Mouse (Mus musculus) limb, embryonic 12.5 days (tissue): ENCODE results near the gene Il1rap. TPM values are rescaled to one million over a fixed set of nuclear protein-coding genes. Genes with fewer than 3 reads are reported as not detected.

Source experiments
- ATAC-seq: fragments of 200-750 bp; cut with Nextera tagmentation; 2 replicates; pipeline ENCODE4 v1.8.0; 2017; ENCODE audit warnings: low read depth, moderate TSS enrichment; ENCODE audit not compliant: insufficient number of reproducible peaks, insufficient read depth, low FRiP score, low TSS enrichment
- H3K27ac ChIP-seq: fragments of 300-500 bp; sonication (generic); 2 replicates; pipeline ENCODE4 v1.5.1; 2016; ENCODE audit warnings: mild to moderate bottlenecking, moderate library complexity
- H3K27me3 ChIP-seq: fragments of 300-500 bp; sonication (generic); 2 replicates; pipeline ENCODE4 v1.6.1; 2016; ENCODE audit warnings: mild to moderate bottlenecking, moderate library complexity
- H3K36me3 ChIP-seq: fragments of 300-500 bp; sonication (generic); 2 replicates; pipeline ENCODE4 v1.6.1; 2016; ENCODE audit warnings: mild to moderate bottlenecking, moderate library complexity
- H3K4me1 ChIP-seq: fragments of 300-500 bp; sonication (generic); replicated peaks from 2 replicates; pipeline ENCODE4 v1.6.1; 2016
- H3K4me2 ChIP-seq: fragments of 300-500 bp; sonication (generic); 2 replicates; pipeline ENCODE4 v1.6.1; 2016; ENCODE audit warnings: mild to moderate bottlenecking, moderate library complexity
- H3K4me3 ChIP-seq: fragments of 300-500 bp; sonication (generic); replicated peaks from 2 replicates; pipeline ENCODE4 v1.5.1; 2016; ENCODE audit warnings: mild to moderate bottlenecking
- H3K9ac ChIP-seq: fragments of 300-500 bp; sonication (generic); replicated peaks from 2 replicates; pipeline ENCODE4 v1.6.1; 2016; ENCODE audit warnings: mild to moderate bottlenecking, moderate library complexity
- H3K9me3 ChIP-seq: fragments of 300-500 bp; sonication (generic); 2 replicates; pipeline ENCODE4 v1.6.1; 2016; ENCODE audit warnings: mild to moderate bottlenecking, moderate library complexity
- WGBS: fragments of 180-500 bp; shearing (Covaris S2); methylation state at CpG from one replicate; pipeline ENCODE4 v1.1.7; 2016; 5-methylcytosine and 5-hydroxymethylcytosine counted together
- polyA plus RNA-seq: library from polyadenylated mRNA; unstranded; fragments of >200 nt; fragmentation: Nextera tagmentation; extraction: Ambion mirVana; gene quantifications from 2 replicates; pipeline ENCODE4 v1.2.1, GENCODE M21; 2016

The Il1rap gene
- polyA plus RNA-seq, 1 experiment from 2014 or later = 7.6 TPM

GRCm38 (mm10) chr16:26689771-26690170, 108.3 kb downstream of the Il1rap start:
- Histone ChIP-seq H3K4me1 (no peaks in the 10 kb centered on the region), H3K9me3 (no peaks in the 10 kb centered on the region), H3K27me3 (no peaks in the 10 kb centered on the region), H3K9ac (no peak overlapping the region), H3K4me3 (no peak overlapping the region), H3K36me3 (no peaks in the 10 kb centered on the region), H3K27ac (no peak overlapping the region), H3K4me2 (no peak overlapping the region)
- no peak for ATAC-seq
- 83% methylated on average over 2 of the region's 2 CpGs for WGBS

- no peak for ATAC-seq
- no peaks in the 10 kb centered on the region for H3K27me3 ChIP-seq
- H3K9me3 ChIP-seq = no peaks in the 10 kb centered on the region
- no peak overlapping the region for H3K27ac ChIP-seq
- H3K9ac ChIP-seq = no peak overlapping the region
- 77% methylated on average over 11 of the region's 11 CpGs for WGBS
- H3K4me1 ChIP-seq = no peaks in the 10 kb centered on the region
- H3K4me2 ChIP-seq = no peak overlapping the region
- no peaks in the 10 kb centered on the region for H3K36me3 ChIP-seq
- H3K4me3 ChIP-seq = no peak overlapping the region
Measured at GRCm38 (mm10) chr16:26691294-26691693, 109.8 kb downstream of the Il1rap start.

GRCm38 (mm10) chr16:26698076-26698475, 116.6 kb downstream of the Il1rap start:
- Histone ChIP-seq H3K4me2 (no peak overlapping the region), H3K36me3 (no peaks in the 10 kb centered on the region), H3K9me3 (no peaks in the 10 kb centered on the region), H3K27ac (no peak overlapping the region), H3K27me3 (no peaks in the 10 kb centered on the region), H3K4me1 (no peaks in the 10 kb centered on the region), H3K4me3 (no peak overlapping the region), H3K9ac (no peak overlapping the region)
- 95% methylated on average over 4 of the region's 4 CpGs for WGBS
- no peak for ATAC-seq

- Histone ChIP-seq H3K4me3 (no peak overlapping the region), H3K27ac (no peak overlapping the region), H3K4me1 (no peaks in the 10 kb centered on the region), H3K9me3 (no peaks in the 10 kb centered on the region), H3K27me3 (no peaks in the 10 kb centered on the region), H3K36me3 (no peaks in the 10 kb centered on the region), H3K9ac (no peak overlapping the region), H3K4me2 (no peak overlapping the region)
- WGBS = 83% methylated on average over 8 of the region's 8 CpGs
- ATAC-seq = no peak
Measured at GRCm38 (mm10) chr16:26700440-26701103, 119.1 kb downstream of the Il1rap start.

- H3K27me3 ChIP-seq = no peaks in the 10 kb centered on the region
- WGBS = 76% methylated on average over 6 of the region's 6 CpGs
- no peak overlapping the region for H3K4me3 ChIP-seq
- H3K9me3 ChIP-seq = no peaks in the 10 kb centered on the region
- no peak for ATAC-seq
- no peak overlapping the region for H3K9ac ChIP-seq
- H3K36me3 ChIP-seq = no peaks in the 10 kb centered on the region
- H3K4me1 ChIP-seq = no peaks in the 10 kb centered on the region
- H3K4me2 ChIP-seq = no peak overlapping the region
- H3K27ac ChIP-seq = no peak overlapping the region
Measured at GRCm38 (mm10) chr16:26705658-26706371, 124.3 kb downstream of the Il1rap start.

GRCm38 (mm10) chr16:26706503-26706902, 125.0 kb downstream of the Il1rap start:
- Histone ChIP-seq H3K27ac (no peak overlapping the region), H3K9me3 (no peaks in the 10 kb centered on the region), H3K27me3 (no peaks in the 10 kb centered on the region), H3K4me1 (no peaks in the 10 kb centered on the region), H3K9ac (no peak overlapping the region), H3K4me2 (no peak overlapping the region), H3K4me3 (no peak overlapping the region), H3K36me3 (no peaks in the 10 kb centered on the region)
- WGBS = 66% methylated on average over 2 of the region's 2 CpGs
- no peak for ATAC-seq

- ATAC-seq = no peak
- Histone ChIP-seq H3K4me3 (no peak overlapping the region), H3K9ac (no peak overlapping the region), H3K27me3 (no peaks in the 10 kb centered on the region), H3K27ac (no peak overlapping the region), H3K4me1 (no peaks in the 10 kb centered on the region), H3K4me2 (no peak overlapping the region), H3K9me3 (no peaks in the 10 kb centered on the region), H3K36me3 (no peaks in the 10 kb centered on the region)
- WGBS = 94% methylated on average over 3 of the region's 3 CpGs
Measured at GRCm38 (mm10) chr16:26710922-26711321, 129.4 kb downstream of the Il1rap start.

GRCm38 (mm10) chr16:26713538-26714316, 132.2 kb downstream of the Il1rap start:
- no peak overlapping the region for H3K4me3 ChIP-seq
- no peaks in the 10 kb centered on the region for H3K4me1 ChIP-seq
- H3K9me3 ChIP-seq = no peaks in the 10 kb centered on the region
- no peaks in the 10 kb centered on the region for H3K27me3 ChIP-seq
- no peaks in the 10 kb centered on the region for H3K36me3 ChIP-seq
- no peak for ATAC-seq
- WGBS = 84% methylated on average over 5 of the region's 5 CpGs
- no peak overlapping the region for H3K27ac ChIP-seq
- no peak overlapping the region for H3K4me2 ChIP-seq
- no peak overlapping the region for H3K9ac ChIP-seq

GRCm38 (mm10) chr16:26722464-26722863, 141.0 kb downstream of the Il1rap start:
- no peak overlapping the region for H3K4me2 ChIP-seq

GRCm38 (mm10) chr16:26723952-26724747, 142.6 kb downstream of the Il1rap start:
- Histone ChIP-seq H3K4me1 (no peaks in the 10 kb centered on the region), H3K4me3 (no peak overlapping the region), H3K36me3 (no peaks in the 10 kb centered on the region), H3K9ac (no peak overlapping the region), H3K4me2 (no peak overlapping the region), H3K9me3 (no peaks in the 10 kb centered on the region), H3K27ac (no peak overlapping the region), H3K27me3 (no peaks in the 10 kb centered on the region)
- 56% methylated on average over 5 of the region's 5 CpGs for WGBS
- peak; percentile 56; the same call in 1 of the 2 replicates for ATAC-seq

More at GRCm38 (mm10) chr16:26722464-26722863, 141.0 kb downstream of the Il1rap start:
- WGBS = 88% methylated on average over 11 of the region's 11 CpGs
- no peaks in the 10 kb centered on the region for H3K9me3 ChIP-seq
- no peak overlapping the region for H3K27ac ChIP-seq
- H3K4me1 ChIP-seq = no peaks in the 10 kb centered on the region
- H3K4me3 ChIP-seq = no peak overlapping the region
- ATAC-seq = no peak
- H3K36me3 ChIP-seq = no peaks in the 10 kb centered on the region
- H3K9ac ChIP-seq = no peak overlapping the region
- H3K27me3 ChIP-seq = no peaks in the 10 kb centered on the region

GRCm38 (mm10) chr16:26728139-26728538, 146.6 kb downstream of the Il1rap start:
- no peak overlapping the region for H3K9ac ChIP-seq
- no peak overlapping the region for H3K27ac ChIP-seq
- H3K4me2 ChIP-seq = no peak overlapping the region
- ATAC-seq = no peak
- no peaks in the 10 kb centered on the region for H3K9me3 ChIP-seq
- H3K36me3 ChIP-seq = no peaks in the 10 kb centered on the region
- H3K27me3 ChIP-seq = no peaks in the 10 kb centered on the region
- H3K4me1 ChIP-seq = no peaks in the 10 kb centered on the region
- 68% methylated on average over 3 of the region's 3 CpGs for WGBS
- no peak overlapping the region for H3K4me3 ChIP-seq
